Mouse (Mus musculus): ENCODE results near the gene Atmin.

DNA sequence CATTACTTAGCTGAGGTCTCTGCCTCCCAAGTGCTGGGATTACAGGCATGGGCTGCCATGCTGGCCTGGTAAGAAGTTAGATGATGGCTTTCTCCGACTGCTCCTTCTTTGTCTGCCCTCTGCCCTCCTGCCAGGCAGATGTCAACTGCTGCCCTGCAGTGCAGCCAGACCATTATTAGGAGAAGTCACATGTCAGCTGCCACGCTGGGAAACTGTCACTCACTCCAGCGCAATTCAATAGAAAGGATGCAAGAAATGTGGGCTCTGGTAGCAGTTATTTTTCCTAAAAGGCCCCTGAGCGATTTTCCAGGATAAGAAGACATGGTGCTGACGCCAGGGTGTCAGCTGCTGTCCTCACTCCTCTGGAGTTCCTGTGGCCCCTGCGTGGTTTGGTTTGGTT, 7.7 kb upstream of the Atmin start:
- TF ChIP-seq EP300 (IDR thresholded peaks at IDR 0.05; ENCODE audit: low read depth) (no peak), CTCF (IDR thresholded peaks at IDR 0.05; ENCODE audit: low read depth) (no peak)

All from liver, embryonic 14.5 days (tissue).